Mouse (Mus musculus) lung, embryonic 14.5 days (tissue): ENCODE results near the gene Tpt1. TPM values are rescaled to one million over a fixed set of nuclear protein-coding genes. Genes with fewer than 3 reads are reported as not detected.

Source experiments
- ATAC-seq: fragments of 200-750 bp; cut with Nextera tagmentation; 2 replicates; pipeline ENCODE4 v1.8.0; 2017; ENCODE audit warnings: mild to moderate bottlenecking, moderate TSS enrichment, moderate library complexity; ENCODE audit not compliant: insufficient read depth
- DNase-seq: peaks from one replicate; pipeline ENCODE4 v3.0.0-alpha.2; 2015
- H3K27ac ChIP-seq: fragments of 300-500 bp; sonication (generic); 2 replicates; pipeline ENCODE4 v1.5.1; 2014; ENCODE audit warnings: low read depth, mild to moderate bottlenecking, moderate library complexity
- H3K27me3 ChIP-seq: fragments of 300-500 bp; sonication (generic); 2 replicates; pipeline ENCODE4 v1.6.1; 2014; ENCODE audit warnings: low read length, control low read depth; ENCODE audit not compliant: insufficient read depth
- H3K36me3 ChIP-seq: fragments of 300-500 bp; sonication (generic); 2 replicates; pipeline ENCODE4 v1.6.1; 2014; ENCODE audit warnings: control low read depth; ENCODE audit not compliant: insufficient read depth
- H3K4me1 ChIP-seq: fragments of 300-500 bp; sonication (generic); 2 replicates; pipeline ENCODE4 v1.6.1; 2014; ENCODE audit warnings: antibody characterized with exemption, control low read depth; ENCODE audit not compliant: insufficient read depth
- H3K4me2 ChIP-seq: fragments of 300-500 bp; sonication (generic); 2 replicates; pipeline ENCODE4 v1.6.1; 2014; ENCODE audit warnings: mild to moderate bottlenecking
- H3K4me3 ChIP-seq: fragments of 300-500 bp; sonication (generic); 2 replicates; pipeline ENCODE4 v1.5.1; 2014; ENCODE audit warnings: low read depth, low read length
- H3K9ac ChIP-seq: fragments of 300-500 bp; sonication (generic); 2 replicates; pipeline ENCODE4 v1.6.1; 2014
- H3K9me3 ChIP-seq: fragments of 300-500 bp; sonication (generic); 2 replicates; pipeline ENCODE4 v1.6.1; 2016; ENCODE audit warnings: low read depth, low read length, control low read depth
- CTCF ChIP-seq: IDR thresholded peaks from 2 replicates; pipeline ENCODE4 v1.5.1; 2016; ENCODE audit warnings: antibody characterized with exemption, low read depth
- WGBS: fragments of 180-500 bp; shearing (Covaris S2); extraction: QIAGEN DNeasy Blood & Tissue Kit; methylation state at CpG from one replicate; pipeline ENCODE4 v1.1.7; 2014; 5-methylcytosine and 5-hydroxymethylcytosine counted together
- polyA plus RNA-seq: library from polyadenylated mRNA; unstranded; fragments of >200 nt; fragmentation: Nextera tagmentation; extraction: Ambion mirVana; gene quantifications from 2 replicates; pipeline ENCODE4 v1.2.1, GENCODE M21; 2014

Tpt1 gene
- polyA plus RNA-seq, 1 experiment from 2014 or later = 1,140 TPM

GRCm38 (mm10) chr14:75869769-75870363, 25.0 kb downstream of the Tpt1 start:
- no peak overlapping the region for H3K27ac ChIP-seq
- no peaks in the 10 kb centered on the region for H3K4me1 ChIP-seq
- DNase-seq (no peak), ATAC-seq (no peak)
- no peaks in the 10 kb centered on the region for H3K9me3 ChIP-seq
- TF ChIP-seq CTCF = no peak
- no peaks in the 10 kb centered on the region for H3K27me3 ChIP-seq
- no peak overlapping the region for H3K9ac ChIP-seq
- H3K4me2 ChIP-seq = no peak overlapping the region
- no peak overlapping the region for H3K4me3 ChIP-seq
- no peaks in the 10 kb centered on the region for H3K36me3 ChIP-seq
- WGBS = 62% methylated on average over 14 of the region's 14 CpGs

DNA sequence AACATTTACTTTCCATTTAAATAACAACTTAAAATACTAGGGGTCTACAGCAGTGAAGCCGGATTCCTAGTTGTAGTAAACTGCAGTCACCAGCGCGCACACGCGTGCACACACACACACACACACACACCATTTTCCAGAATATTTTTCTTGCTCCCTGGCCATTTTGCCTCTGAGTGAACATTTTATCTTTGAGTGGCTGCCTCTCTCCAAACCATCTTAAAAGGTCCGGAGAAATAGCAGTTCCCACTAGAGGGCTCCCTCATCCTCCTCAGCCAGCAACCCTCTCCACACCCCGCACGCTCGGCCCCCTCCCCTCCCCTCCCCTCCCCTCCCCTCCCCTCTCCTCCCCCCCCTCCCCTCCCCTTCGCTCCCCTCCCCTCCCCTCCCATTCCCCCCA, 25.7 kb downstream of the Tpt1 start:
- Histone ChIP-seq H3K27me3 (no peaks in the 10 kb centered on the region), H3K4me2 (peak overlapping the region; percentile 36; the same call in 1 of the 2 replicates), H3K9ac (no peak overlapping the region), H3K4me3 (no peak overlapping the region), H3K36me3 (no peaks in the 10 kb centered on the region), H3K4me1 (no peaks in the 10 kb centered on the region), H3K9me3 (no peaks in the 10 kb centered on the region), H3K27ac (no peak overlapping the region)
- no peak for ATAC-seq
- peak; percentile 85 for DNase-seq
- TF ChIP-seq CTCF = peak; percentile 51
- 13% methylated on average over 9 of the region's 10 CpGs for WGBS

GRCm38 (mm10) chr14:75871111-75871510, 26.2 kb downstream of the Tpt1 start:
- Histone ChIP-seq H3K4me3 (no peak overlapping the region), H3K27ac (no peak overlapping the region), H3K4me2 (no peak overlapping the region), H3K4me1 (no peaks in the 10 kb centered on the region), H3K36me3 (no peaks in the 10 kb centered on the region), H3K9me3 (no peaks in the 10 kb centered on the region), H3K27me3 (no peaks in the 10 kb centered on the region), H3K9ac (no peak overlapping the region)
- WGBS = 22% methylated on average over 4 of the region's 5 CpGs
- DNase-seq (no peak), ATAC-seq (no peak)
- no peak for TF ChIP-seq CTCF

- no peak overlapping the region for H3K27ac ChIP-seq
- no peaks in the 10 kb centered on the region for H3K9me3 ChIP-seq
- H3K36me3 ChIP-seq = no peaks in the 10 kb centered on the region
- H3K27me3 ChIP-seq = no peaks in the 10 kb centered on the region
- TF ChIP-seq CTCF = peak; percentile 22; the same call in 1 of the 2 replicates
- WGBS = 89% methylated on average over 4 of the region's 4 CpGs
- no peak for ATAC-seq
- DNase-seq = no peak
- H3K4me2 ChIP-seq = no peak overlapping the region
- no peak overlapping the region for H3K9ac ChIP-seq
- no peak overlapping the region for H3K4me3 ChIP-seq
- H3K4me1 ChIP-seq = no peaks in the 10 kb centered on the region
Observed at GRCm38 (mm10) chr14:75871750-75872149, 26.9 kb downstream of the Tpt1 start.

DNA sequence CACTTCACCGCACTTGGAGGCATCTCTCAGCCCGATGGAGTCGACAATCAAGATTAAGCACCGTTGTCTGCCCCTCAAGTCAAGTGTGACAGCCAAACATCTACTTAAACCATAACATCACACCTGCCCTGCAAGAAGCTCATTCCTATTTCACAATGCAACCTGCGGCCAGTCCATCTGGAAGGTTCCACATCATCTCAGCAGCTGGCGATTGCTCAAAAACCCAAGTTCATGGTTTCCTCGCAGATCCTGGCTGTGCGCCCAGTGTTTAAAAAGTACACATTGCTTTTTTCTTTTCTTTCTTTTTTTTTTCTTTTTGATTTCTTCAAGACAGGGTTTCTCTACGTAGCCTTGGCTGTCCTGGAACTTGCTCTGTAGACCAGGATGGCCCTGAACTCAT, 28.7 kb downstream of the Tpt1 start:
- 54% methylated on average over 9 of the region's 9 CpGs for WGBS
- no peak overlapping the region for H3K27ac ChIP-seq
- ATAC-seq = no peak

DNA sequence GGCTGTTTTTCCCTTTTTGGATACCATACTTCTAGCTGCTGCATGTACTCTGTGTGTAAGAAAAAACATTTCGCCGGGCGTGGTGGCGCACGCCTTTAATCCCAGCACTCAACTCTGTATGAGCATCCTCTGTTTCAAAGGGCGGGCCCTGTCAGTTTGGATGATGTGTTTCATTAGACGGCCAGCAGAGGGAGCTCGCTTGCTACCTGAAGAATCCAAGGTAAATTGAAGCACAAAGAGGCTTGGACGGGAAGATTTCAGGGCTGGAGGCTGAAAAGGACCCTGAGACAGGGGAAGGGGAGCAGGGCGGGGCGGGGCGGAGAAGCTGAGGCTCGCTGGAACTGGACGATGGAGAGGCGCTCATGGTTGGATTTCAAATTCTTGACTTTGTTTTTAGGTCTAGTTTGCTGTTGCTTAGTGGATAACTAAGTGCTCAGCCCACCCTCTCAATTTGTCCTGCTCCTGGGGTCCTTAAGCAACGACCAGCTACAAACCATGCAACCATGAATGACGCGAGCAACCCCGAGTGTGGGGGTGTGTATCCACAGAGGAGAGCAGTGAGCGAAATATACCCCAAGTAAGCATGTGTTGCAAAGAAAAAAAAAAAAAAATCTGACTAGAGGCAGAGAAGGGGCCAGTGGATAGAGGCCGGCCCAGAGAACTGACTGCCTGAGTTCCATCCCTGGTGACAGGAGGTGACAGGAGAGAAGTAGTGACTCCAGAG, 31.6 kb downstream of the Tpt1 start:
- H3K36me3 ChIP-seq = no peaks in the 10 kb centered on the region
- no peak overlapping the region for H3K9ac ChIP-seq
- peak overlapping the region; percentile 43; the same call in 1 of the 2 replicates for H3K4me2 ChIP-seq
- no peak overlapping the region for H3K4me3 ChIP-seq
- ATAC-seq = peak; percentile 39; the same call in 1 of the 2 replicates
- 10% methylated on average over 21 of the region's 21 CpGs for WGBS
- no peaks in the 10 kb centered on the region for H3K9me3 ChIP-seq
- no peak overlapping the region for H3K27ac ChIP-seq
- H3K27me3 ChIP-seq = no peaks in the 10 kb centered on the region
- H3K4me1 ChIP-seq = no peaks in the 10 kb centered on the region
- peak; percentile 87 for TF ChIP-seq CTCF
- peak; percentile 87 for DNase-seq

More for the DNA sequence above, 28.7 kb downstream of the Tpt1 start:
- Histone ChIP-seq H3K27me3 (no peaks in the 10 kb centered on the region), H3K4me1 (no peaks in the 10 kb centered on the region), H3K9ac (no peak overlapping the region), H3K9me3 (no peaks in the 10 kb centered on the region), H3K36me3 (no peaks in the 10 kb centered on the region), H3K4me3 (no peak overlapping the region), H3K4me2 (no peak overlapping the region)
- peak; percentile 90 for DNase-seq
- TF ChIP-seq CTCF = no peak

GRCm38 (mm10) chr14:75877297-75877696, 32.4 kb downstream of the Tpt1 start:
- no peaks in the 10 kb centered on the region for H3K36me3 ChIP-seq
- no peak overlapping the region for H3K9ac ChIP-seq
- H3K27ac ChIP-seq = no peak overlapping the region
- no peak overlapping the region for H3K4me3 ChIP-seq
- TF ChIP-seq CTCF = no peak
- no peaks in the 10 kb centered on the region for H3K9me3 ChIP-seq
- H3K4me2 ChIP-seq = no peak overlapping the region
- DNase-seq (no peak), ATAC-seq (no peak)
- no peaks in the 10 kb centered on the region for H3K27me3 ChIP-seq
- 77% methylated on average over 3 of the region's 3 CpGs for WGBS
- no peaks in the 10 kb centered on the region for H3K4me1 ChIP-seq
